Mouse (Mus musculus) megakaryocyte, embryonic 14.5 days (primary cell): ENCODE measurements around the gene Neurod2.

Experiments
- FLI1 ChIP-seq: IDR thresholded peaks from 2 replicates; pipeline ENCODE4 v1.6.1; 2012; ENCODE audit warnings: low read length, inconsistent platforms, mixed read lengths
- GATA1 ChIP-seq: IDR thresholded peaks from 3 replicates; pipeline ENCODE4 v1.6.1; 2012; ENCODE audit warnings: mixed read lengths, low read length, inconsistent platforms, borderline replicate concordance

DNA sequence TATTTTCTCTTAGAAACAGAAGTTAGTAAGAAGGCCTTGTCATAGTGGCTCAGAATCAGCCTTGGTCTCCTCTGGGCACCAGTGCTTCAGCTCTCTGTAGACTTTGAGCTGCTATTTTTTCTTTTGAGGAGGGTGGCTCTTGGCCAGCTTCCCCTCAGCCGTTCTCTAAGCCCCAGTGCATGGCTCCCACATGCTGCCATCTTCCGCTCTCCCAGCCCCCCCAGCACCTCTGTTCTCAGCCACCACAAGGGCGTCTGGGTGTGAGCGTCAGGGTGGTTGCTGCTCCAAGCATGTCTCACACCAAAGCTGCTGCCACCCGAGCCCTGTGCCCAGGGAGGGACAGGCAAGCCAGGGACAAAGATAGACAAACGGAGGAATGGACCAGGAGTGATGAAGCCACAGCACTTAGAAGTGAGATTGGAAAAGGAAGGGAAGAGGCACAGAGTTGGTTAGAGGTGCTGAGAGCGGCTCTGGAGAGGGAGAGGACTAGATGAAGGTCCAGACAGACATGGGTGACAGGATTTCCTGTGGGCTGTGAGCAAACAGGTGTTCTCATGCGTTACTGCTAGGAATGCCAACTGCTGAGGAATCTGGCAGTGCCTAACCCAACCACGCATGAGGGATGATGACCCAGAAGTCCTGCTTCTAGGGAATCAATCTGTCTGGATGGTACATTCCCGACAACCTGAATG lies 37.9 kb upstream of the Neurod2 start:
- TF ChIP-seq GATA1 (no peak), FLI1 (no peak)
